Mouse (Mus musculus) urinary bladder, postnatal 25 days (tissue): ENCODE data around the gene Olfr1243.
"Not testable (repeated sequence)": the region's sequence is repeated elsewhere in the genome, so short reads cannot be mapped to it uniquely, and the experiment has no call there.

ENCODE experiments used
- DNase-seq: peaks from one replicate; pipeline ENCODE4 v3.0.0; 2022; ENCODE audit warnings: low spot score

Gene Olfr1243

GRCm38 (mm10) chr2:89531387-89531786 lies at the start of gene Olfr1243:
Olfr1243 (minus strand) TSS chr2:89531487.
- no peak for DNase-seq

GRCm38 (mm10) chr2:89578347-89578746 lies 47.1 kb upstream of the Olfr1243 start, which contains the start of gene Olfr1245:
Olfr1245 (minus strand) TSS chr2:89578447.
- DNase-seq: no peak

- not testable (repeated sequence) for DNase-seq
Measured at GRCm38 (mm10) chr2:89562706-89563105, 31.4 kb upstream of the Olfr1243 start.

GRCm38 (mm10) chr2:89544516-89544915 lies 13.2 kb upstream of the Olfr1243 start:
- DNase-seq: no peak

GRCm38 (mm10) chr2:89539923-89540322 lies 8.6 kb upstream of the Olfr1243 start:
- DNase-seq: no peak

GRCm38 (mm10) chr2:89498235-89498634 lies 33.1 kb downstream of the Olfr1243 start, which contains the start of gene Olfr1242:
Olfr1242 (minus strand) TSS chr2:89498335.
- DNase-seq: no peak

GRCm38 (mm10) chr2:89487026-89487425 lies 44.3 kb downstream of the Olfr1243 start, which contains the start of gene Olfr1241:
Olfr1241 (minus strand) TSS chr2:89487126.
- no peak for DNase-seq
